Mouse (Mus musculus): Measurements from ENCODE around the gene Lamc2. TPM values are rescaled to one million over a fixed set of nuclear protein-coding genes. Genes with fewer than 3 reads are reported as not detected.

Lamc2 gene
- polyA plus RNA-seq, 1 experiment from 2014 or later, result 47.7 TPM

- Histone ChIP-seq H3K27ac (no peak overlapping the region), H3K4me1 (replicated peaks; ENCODE audit: insufficient read depth, low read length) (no peaks in the 10 kb centered on the region), H3K36me3 (ENCODE audit: insufficient read depth, low read length) (peaks cover 5% of the 10 kb centered on the region; the same call in 1 of the 2 replicates), H3K4me3 (replicated peaks; ENCODE audit: low read depth, low read length) (no peak overlapping the region), H3K27me3 (ENCODE audit: insufficient read depth, low read length) (no peaks in the 10 kb centered on the region), H3K9me3 (replicated peaks; ENCODE audit: low read length) (no peaks in the 10 kb centered on the region), H3K4me2 (ENCODE audit: low read length) (no peak overlapping the region), H3K9ac (ENCODE audit: low read depth, low read length) (no peak overlapping the region)
- no peak for TF ChIP-seq CTCF (IDR thresholded peaks at IDR 0.05; ENCODE audit: low read depth)
- ATAC-seq (replicated peaks; ENCODE audit: low FRiP score, low read depth), result no peak; the same call in 1 of the 2 replicates
- DNase-seq (ENCODE audit: low spot score), result no peak
- 72% methylated on average over 7 of the region's 7 CpGs for WGBS
Measured at GRCm38 (mm10) chr1:153152594-153152993, 33.7 kb downstream of the Lamc2 start.

- Histone ChIP-seq H3K27me3 (ENCODE audit: insufficient read depth, low read length) (no peaks in the 10 kb centered on the region), H3K36me3 (ENCODE audit: insufficient read depth, low read length) (peaks cover 5% of the 10 kb centered on the region; the same call in 1 of the 2 replicates), H3K4me3 (replicated peaks; ENCODE audit: low read depth, low read length) (no peak overlapping the region), H3K9me3 (replicated peaks; ENCODE audit: low read length) (no peaks in the 10 kb centered on the region), H3K27ac (no peak overlapping the region), H3K4me1 (replicated peaks; ENCODE audit: insufficient read depth, low read length) (peaks cover 6% of the 10 kb centered on the region; the same call in 1 of the 2 replicates), H3K9ac (ENCODE audit: low read depth, low read length) (no peak overlapping the region), H3K4me2 (ENCODE audit: low read length) (no peak overlapping the region)
- ATAC-seq (replicated peaks; ENCODE audit: low FRiP score, low read depth), result no peak
- WGBS, result 66% methylated on average over 5 of the region's 5 CpGs
- DNase-seq (ENCODE audit: low spot score), result no peak
- no peak for TF ChIP-seq CTCF (IDR thresholded peaks at IDR 0.05; ENCODE audit: low read depth)
Measured at GRCm38 (mm10) chr1:153145791-153146190, 40.5 kb downstream of the Lamc2 start.

GRCm38 (mm10) chr1:153144021-153144420, 42.2 kb downstream of the Lamc2 start:
- H3K27me3 ChIP-seq (ENCODE audit: insufficient read depth, low read length), result no peaks in the 10 kb centered on the region
- no peaks in the 10 kb centered on the region for H3K9me3 ChIP-seq (replicated peaks; ENCODE audit: low read length)
- H3K4me1 ChIP-seq (replicated peaks; ENCODE audit: insufficient read depth, low read length), result peaks cover 8% of the 10 kb centered on the region; the same call in 1 of the 2 replicates
- H3K27ac ChIP-seq, result no peak overlapping the region
- ATAC-seq (replicated peaks; ENCODE audit: low FRiP score, low read depth) (peak; percentile 55; the same call in 1 of the 2 replicates), DNase-seq (ENCODE audit: low spot score) (peak; percentile 40)
- H3K9ac ChIP-seq (ENCODE audit: low read depth, low read length), result no peak overlapping the region
- no peak overlapping the region for H3K4me2 ChIP-seq (ENCODE audit: low read length)
- H3K36me3 ChIP-seq (ENCODE audit: insufficient read depth, low read length), result peaks cover 5% of the 10 kb centered on the region; the same call in 1 of the 2 replicates
- H3K4me3 ChIP-seq (replicated peaks; ENCODE audit: low read depth, low read length), result no peak overlapping the region
- whole genome bisulfite sequencing, result 34% methylated on average over 11 of the region's 11 CpGs
- TF ChIP-seq CTCF (IDR thresholded peaks at IDR 0.05; ENCODE audit: low read depth), result no peak

- Histone ChIP-seq H3K9me3 (replicated peaks; ENCODE audit: low read length) (no peaks in the 10 kb centered on the region), H3K4me1 (replicated peaks; ENCODE audit: insufficient read depth, low read length) (peaks cover 12% of the 10 kb centered on the region), H3K9ac (ENCODE audit: low read depth, low read length) (no peak overlapping the region), H3K27ac (peak overlapping the region; percentile 19; the same call in 1 of the 2 replicates), H3K36me3 (ENCODE audit: insufficient read depth, low read length) (no peaks in the 10 kb centered on the region), H3K4me2 (ENCODE audit: low read length) (0 out of 2 replicates have a peak overlapping the region, but pooled peaks have one; percentile 13), H3K27me3 (ENCODE audit: insufficient read depth, low read length) (no peaks in the 10 kb centered on the region), H3K4me3 (replicated peaks; ENCODE audit: low read depth, low read length) (no peak overlapping the region)
- no peak for TF ChIP-seq CTCF (IDR thresholded peaks at IDR 0.05; ENCODE audit: low read depth)
- peak; percentile 56 for DNase-seq (ENCODE audit: low spot score)
- 10% methylated on average over 8 of the region's 8 CpGs for WGBS
- no peak for ATAC-seq (replicated peaks; ENCODE audit: low FRiP score, low read depth)
Measured at GRCm38 (mm10) chr1:153140747-153141228, 45.5 kb downstream of the Lamc2 start.

GRCm38 (mm10) chr1:153140265-153140664, 46.0 kb downstream of the Lamc2 start:
- Histone ChIP-seq H3K27me3 (ENCODE audit: insufficient read depth, low read length) (no peaks in the 10 kb centered on the region), H3K9me3 (replicated peaks; ENCODE audit: low read length) (no peaks in the 10 kb centered on the region), H3K4me1 (replicated peaks; ENCODE audit: insufficient read depth, low read length) (peaks cover 12% of the 10 kb centered on the region), H3K9ac (ENCODE audit: low read depth, low read length) (no peak overlapping the region), H3K27ac (0 out of 2 replicates have a peak overlapping the region, but pooled peaks have one; percentile 19), H3K36me3 (ENCODE audit: insufficient read depth, low read length) (no peaks in the 10 kb centered on the region), H3K4me3 (replicated peaks; ENCODE audit: low read depth, low read length) (no peak overlapping the region), H3K4me2 (ENCODE audit: low read length) (no peak overlapping the region)
- no peak for ATAC-seq (replicated peaks; ENCODE audit: low FRiP score, low read depth)
- WGBS, result 64% methylated on average over 11 of the region's 11 CpGs
- TF ChIP-seq CTCF (IDR thresholded peaks at IDR 0.05; ENCODE audit: low read depth), result no peak
- DNase-seq (ENCODE audit: low spot score), result no peak

- 81% methylated on average over 7 of the region's 7 CpGs for WGBS
- H3K36me3 ChIP-seq (ENCODE audit: insufficient read depth, low read length), result no peaks in the 10 kb centered on the region
- no peak for DNase-seq (ENCODE audit: low spot score)
- TF ChIP-seq CTCF (IDR thresholded peaks at IDR 0.05; ENCODE audit: low read depth), result no peak
- H3K4me2 ChIP-seq (ENCODE audit: low read length), result no peak overlapping the region
- no peak overlapping the region for H3K9ac ChIP-seq (ENCODE audit: low read depth, low read length)
- no peak overlapping the region for H3K27ac ChIP-seq
- no peak for ATAC-seq (replicated peaks; ENCODE audit: low FRiP score, low read depth)
- no peaks in the 10 kb centered on the region for H3K9me3 ChIP-seq (replicated peaks; ENCODE audit: low read length)
- H3K4me1 ChIP-seq (replicated peaks; ENCODE audit: insufficient read depth, low read length), result peaks cover 12% of the 10 kb centered on the region
- H3K27me3 ChIP-seq (ENCODE audit: insufficient read depth, low read length), result no peaks in the 10 kb centered on the region
- no peak overlapping the region for H3K4me3 ChIP-seq (replicated peaks; ENCODE audit: low read depth, low read length)
Measured at GRCm38 (mm10) chr1:153139635-153140034, 46.6 kb downstream of the Lamc2 start.

- Histone ChIP-seq H3K36me3 (ENCODE audit: insufficient read depth, low read length) (no peaks in the 10 kb centered on the region), H3K4me2 (ENCODE audit: low read length) (no peak overlapping the region), H3K4me1 (replicated peaks; ENCODE audit: insufficient read depth, low read length) (peaks cover 12% of the 10 kb centered on the region), H3K9me3 (replicated peaks; ENCODE audit: low read length) (no peaks in the 10 kb centered on the region), H3K27ac (no peak overlapping the region), H3K4me3 (replicated peaks; ENCODE audit: low read depth, low read length) (no peak overlapping the region), H3K27me3 (ENCODE audit: insufficient read depth, low read length) (no peaks in the 10 kb centered on the region), H3K9ac (ENCODE audit: low read depth, low read length) (no peak overlapping the region)
- no peak for TF ChIP-seq CTCF (IDR thresholded peaks at IDR 0.05; ENCODE audit: low read depth)
- 57% methylated on average over 5 of the region's 5 CpGs for WGBS
- no peak for ATAC-seq (replicated peaks; ENCODE audit: low FRiP score, low read depth)
- DNase-seq (ENCODE audit: low spot score), result no peak
Measured at GRCm38 (mm10) chr1:153138486-153138885, 47.8 kb downstream of the Lamc2 start.

Data from kidney, postnatal 0 days (tissue).